Mouse (Mus musculus) left cerebral cortex, adult 18-20 months (tissue): Measurements from ENCODE around the gene Tmem8b. TPM values are rescaled to one million over a fixed set of nuclear protein-coding genes. Genes with fewer than 3 reads are reported as not detected.

Experiments
- DNase-seq, 2 experiments: peaks; one replicate each; pipeline ENCODE4 v3.0.0; 2021 to 2022; ENCODE audit warnings: low spot score in 2 of 2, mixed read lengths in 1 of 2
- long read RNA-seq, 2 experiments: library from polyadenylated mRNA; stranded (forward); transcript quantifications; one replicate each; pipeline ENCODE4 v2.0.0; 2021
- total RNA-seq, 2 experiments: library from RNA; stranded (reverse); gene quantifications; 2 replicates each; pipeline ENCODE4 v1.2.3; 2021

Tmem8b gene
- 10 to 100 TPM; 57.7 to 64.8 TPM for total RNA-seq
- long read RNA-seq, experiment 1, full-length matches to known transcripts, result 7 of 36 reads
- long read RNA-seq, experiment 1, partial matches to known transcripts, result 12 of 36 reads
- long read RNA-seq, experiment 1, other reads (novel, unspliced or antisense), result 17 of 36 reads
- long read RNA-seq, experiment 2, full-length matches to known transcripts, result 2 of 25 reads
- long read RNA-seq, experiment 2, partial matches to known transcripts, result 6 of 25 reads
- long read RNA-seq, experiment 2, other reads (novel, unspliced or antisense), result 17 of 25 reads

- DNase-seq, result peak; percentile 88 to 90
Observed at GRCm38 (mm10) chr4:43668782-43669427, at the start of gene Tmem8b, which contains the start of gene Fam221b. Gene Tmem8b (plus strand): TSS chr4:43668971. Gene Fam221b (minus strand): TSS chr4:43669145.

- DNase-seq, result no peak
Observed at GRCm38 (mm10) chr4:43620146-43620778, 48.5 kb upstream of the Tmem8b start.

- no peak for DNase-seq
Observed at GRCm38 (mm10) chr4:43629106-43629817, 39.5 kb upstream of the Tmem8b start.

DNA sequence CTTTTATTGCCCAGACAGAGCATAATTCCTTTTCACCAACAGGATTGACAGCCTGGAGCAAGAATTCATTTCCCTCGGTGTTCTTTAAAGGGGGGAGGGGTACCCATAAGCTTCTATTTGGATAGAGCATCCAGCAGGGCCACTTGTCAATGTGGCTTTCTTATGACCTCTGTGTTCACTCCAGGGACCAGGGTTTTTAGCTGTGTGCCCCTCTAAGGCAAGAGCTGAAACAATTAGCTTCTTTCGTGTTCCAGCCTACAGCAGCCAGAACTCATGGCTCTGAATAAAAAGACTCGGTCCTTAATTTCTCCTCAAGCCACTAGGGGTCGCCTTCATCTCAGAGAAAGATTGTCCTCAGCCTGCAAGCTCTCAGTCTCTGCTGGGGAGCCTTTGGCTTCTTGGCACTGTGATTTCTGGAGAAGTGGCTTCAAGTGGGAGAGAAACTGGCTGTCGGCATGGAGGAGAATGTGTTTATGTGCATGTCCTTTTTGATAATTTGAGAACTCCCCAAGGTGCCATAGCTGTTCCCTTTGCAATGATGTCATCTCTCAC, 38.7 kb upstream of the Tmem8b start:
- DNase-seq, result peak; percentile 86 to 87

- no peak for DNase-seq
Observed at GRCm38 (mm10) chr4:43630671-43631045, 38.1 kb upstream of the Tmem8b start.

DNA sequence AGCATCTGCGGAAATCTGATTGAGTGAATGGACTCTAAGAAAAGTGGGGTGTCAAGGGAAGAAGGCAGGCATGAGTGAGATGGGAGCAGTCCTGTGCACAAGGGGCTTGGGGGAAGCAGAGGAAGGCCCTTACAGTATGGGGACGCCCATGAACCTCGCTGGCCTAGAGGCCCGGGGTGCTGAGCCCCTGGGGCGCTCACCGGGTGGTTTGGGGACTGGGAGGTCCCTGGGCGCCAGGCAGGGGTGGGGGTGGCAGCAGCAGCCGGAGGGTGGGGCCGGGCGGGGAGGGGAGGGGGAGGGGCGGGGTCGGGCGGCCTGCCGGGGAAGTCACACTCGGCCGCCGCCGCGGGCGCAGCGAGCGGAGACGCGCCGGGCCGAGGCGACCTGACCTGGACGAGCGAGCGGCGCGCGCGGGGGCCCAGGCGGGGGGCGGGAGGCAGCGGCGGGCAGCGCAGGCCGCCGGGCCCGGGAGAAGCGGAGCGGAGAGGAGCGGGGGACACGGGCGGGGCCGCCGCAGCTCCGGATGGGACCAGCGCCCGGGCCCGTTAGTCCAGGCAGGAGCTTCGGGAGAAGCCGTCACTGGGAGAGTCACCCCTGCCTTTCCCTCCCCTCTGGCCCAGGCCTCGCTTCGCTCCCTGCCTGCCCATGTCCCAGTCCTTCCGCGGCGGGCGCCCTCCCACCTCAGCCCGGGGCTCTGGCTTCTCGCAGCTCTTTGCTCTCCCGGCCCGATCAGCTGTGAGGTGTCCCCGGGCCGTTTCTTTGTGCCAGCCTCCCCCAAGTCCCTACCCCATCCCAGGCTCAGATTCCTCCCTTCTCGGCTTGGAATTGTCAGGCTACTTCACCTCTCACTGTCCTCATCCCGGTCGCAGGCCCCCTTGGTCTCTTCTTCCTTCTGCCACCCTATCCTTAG, 37.5 kb upstream of the Tmem8b start, which contains the start of gene Npr2:
Gene Npr2 (plus strand): TSS at position 890 of the 910 bp plus-strand sequence.
- DNase-seq, result peak; percentile 31 to 36

- DNase-seq, result peak in 1 of 2 experiments; percentile 15
Observed at GRCm38 (mm10) chr4:43631956-43632920, 36.5 kb upstream of the Tmem8b start.

- no peak for DNase-seq
Observed at GRCm38 (mm10) chr4:43633296-43633695, 35.5 kb upstream of the Tmem8b start.

GRCm38 (mm10) chr4:43633736-43634135, 35.0 kb upstream of the Tmem8b start:
- no peak for DNase-seq

GRCm38 (mm10) chr4:43634621-43635374, 34.0 kb upstream of the Tmem8b start:
- DNase-seq, result no peak

DNA sequence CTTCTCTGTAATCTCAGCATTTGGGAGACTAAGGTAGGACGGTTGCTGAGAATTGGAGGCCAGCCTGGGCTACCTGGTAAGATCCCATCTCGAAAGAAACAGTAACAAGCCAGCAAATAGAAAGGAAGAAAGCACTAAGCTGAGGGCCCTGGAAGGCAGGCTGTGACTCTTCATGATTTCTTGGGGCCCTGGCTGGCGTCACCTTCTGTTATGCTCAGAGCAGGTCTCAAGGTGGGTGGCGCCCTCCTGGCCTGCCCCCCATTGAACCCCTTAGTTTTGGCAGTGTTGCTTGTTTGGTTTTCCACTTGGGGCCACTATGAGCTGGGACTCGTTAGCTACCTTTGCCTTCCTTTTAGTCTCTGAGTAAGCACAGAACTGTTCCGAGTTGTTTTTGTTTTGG, 32.0 kb upstream of the Tmem8b start:
- no peak for DNase-seq

GRCm38 (mm10) chr4:43640076-43640475, 28.7 kb upstream of the Tmem8b start:
- DNase-seq, result no peak

GRCm38 (mm10) chr4:43640491-43640890, 28.3 kb upstream of the Tmem8b start:
- DNase-seq, result no peak

DNA sequence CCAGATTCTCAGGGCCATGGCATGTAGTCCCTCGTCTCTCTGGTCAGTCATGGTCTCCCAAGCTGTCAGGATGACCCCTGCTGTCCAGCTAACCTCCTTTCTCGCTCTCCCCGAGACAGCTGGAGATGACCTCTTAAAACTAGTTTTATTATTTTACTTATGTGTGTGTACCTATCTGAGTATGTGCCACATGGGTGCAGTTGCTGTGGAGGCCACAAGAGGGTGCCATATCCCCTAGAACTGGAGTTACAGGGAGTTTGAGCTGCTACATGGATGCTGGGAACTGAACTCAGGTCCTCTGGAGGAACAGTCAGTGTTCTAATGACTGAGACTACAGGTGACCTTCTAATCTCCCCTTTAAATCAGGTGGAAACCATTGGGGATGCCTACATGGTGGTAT, 19.0 kb upstream of the Tmem8b start:
- no peak for DNase-seq

DNA sequence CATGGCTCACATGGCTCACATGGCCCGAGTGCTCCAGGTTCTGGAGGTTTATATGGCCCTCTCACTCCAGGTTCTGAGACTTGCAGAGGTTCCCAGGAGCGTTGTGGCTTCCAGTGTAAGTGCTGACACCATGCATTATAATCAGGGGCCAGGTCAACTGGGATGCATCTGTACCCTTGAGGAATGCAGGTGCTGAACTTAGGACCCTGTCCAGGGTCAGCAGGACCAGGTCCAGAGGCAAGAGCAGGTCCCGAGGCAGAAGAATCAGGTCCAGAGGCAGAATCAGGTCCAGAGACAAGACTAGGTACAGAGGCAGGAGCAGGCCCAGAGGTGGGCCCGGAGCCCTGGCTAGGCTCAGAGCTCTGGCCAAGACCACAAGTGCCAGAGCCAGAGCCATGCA, 16.0 kb upstream of the Tmem8b start:
- DNase-seq, result no peak

GRCm38 (mm10) chr4:43653161-43654015, 15.4 kb upstream of the Tmem8b start, which contains the start of gene Spag8:
Gene Spag8 (minus strand): TSS chr4:43653594.
- DNase-seq, result no peak

- no peak for DNase-seq
Observed at GRCm38 (mm10) chr4:43655656-43656338, 13.0 kb upstream of the Tmem8b start.
